Comparison of ENCODE assay signal across 11 mouse cellular contexts in the genomic region with DNA sequence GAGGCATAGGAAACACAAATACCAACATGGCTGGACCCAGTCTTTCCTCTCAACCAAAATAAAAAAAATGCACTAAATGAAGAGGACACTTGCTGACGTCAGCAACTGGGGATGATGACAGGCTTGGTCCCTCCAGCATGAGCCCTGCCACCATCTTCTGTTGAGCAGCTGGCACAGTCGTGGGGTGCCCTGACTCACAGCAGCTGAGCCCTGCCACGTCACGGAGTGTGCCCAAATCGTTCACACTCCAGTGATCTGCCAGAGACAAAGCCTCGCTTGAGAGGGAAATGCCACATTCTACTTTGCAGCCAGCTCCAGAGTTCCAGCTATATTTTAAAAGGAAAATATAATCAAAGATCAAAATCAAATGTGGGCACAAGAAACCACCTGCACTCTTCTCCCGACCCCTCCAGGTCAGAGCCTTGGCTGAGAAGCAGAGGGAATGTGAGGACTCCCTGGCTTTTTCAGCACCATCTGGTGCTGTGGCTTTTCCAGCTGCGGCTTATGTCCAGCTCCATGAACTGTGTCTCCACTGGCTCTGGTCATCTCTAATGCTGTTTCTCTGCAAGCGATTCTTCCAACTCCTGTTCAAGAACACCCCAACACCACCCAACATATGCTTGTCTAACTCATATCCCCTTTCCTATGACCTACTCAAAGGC.
DNase-seq lines count a peak whose midpoint lies in the region; ATAC-seq and TF ChIP-seq lines count a peak whose summit lies in the region.
"Had no signal": no experiment of that assay in that cellular context is flagged by ENCODE, and none has a peak within 500 bp of the region (broad histone marks: within the 10 kb centered on the region; RNA-seq: fewer than 3 reads in every experiment).

No protein-coding gene starts in this region.

- H3K4me2 ChIP-seq in hindbrain, embryonic 12.5 days (replicated peaks): no peak overlapping the region
- no peak overlapping the region for H3K4me2 ChIP-seq in hindbrain, embryonic 11.5 days (replicated peaks; ENCODE audit: low read depth, low read length)
- H3K4me2 ChIP-seq in forebrain, postnatal 0 days (ENCODE audit: low read depth): no peak overlapping the region
- H3K4me2 ChIP-seq: liver, embryonic 15.5 days had no signal

- no peaks in the 10 kb centered on the region for H3K4me1 ChIP-seq in hindbrain, embryonic 12.5 days
- H3K4me1 ChIP-seq in hindbrain, embryonic 11.5 days (replicated peaks; ENCODE audit: control insufficient read depth, insufficient read depth, low read length): no peaks in the 10 kb centered on the region
- H3K4me1 ChIP-seq in forebrain, postnatal 0 days (ENCODE audit: insufficient read depth): no peaks in the 10 kb centered on the region
- no peaks in the 10 kb centered on the region for H3K4me1 ChIP-seq in limb, embryonic 10.5 days
- H3K4me1 ChIP-seq: liver, embryonic 15.5 days had no signal

- H3K4me3 ChIP-seq in hindbrain, embryonic 12.5 days: no peak overlapping the region
- no peak overlapping the region for H3K4me3 ChIP-seq in hindbrain, embryonic 11.5 days (ENCODE audit: low read depth, low read length)
- no peak overlapping the region for H3K4me3 ChIP-seq in forebrain, postnatal 0 days (ENCODE audit: low read depth, low read length)
- H3K4me3 ChIP-seq in limb, embryonic 10.5 days: no peak overlapping the region
- H3K4me3 ChIP-seq: liver, embryonic 15.5 days had no signal

- H3K27me3 ChIP-seq in hindbrain, embryonic 12.5 days: no peaks in the 10 kb centered on the region
- H3K27me3 ChIP-seq in hindbrain, embryonic 11.5 days (ENCODE audit: control insufficient read depth, insufficient read depth, low read length): no peaks in the 10 kb centered on the region
- H3K27me3 ChIP-seq in forebrain, postnatal 0 days (ENCODE audit: insufficient read depth, low read length): no peaks in the 10 kb centered on the region
- H3K27me3 ChIP-seq in limb, embryonic 10.5 days (ENCODE audit: low read depth, poor library complexity, severe bottlenecking): no peaks in the 10 kb centered on the region
- H3K27me3 ChIP-seq: liver, embryonic 15.5 days had no signal

- no peak overlapping the region for H3K9ac ChIP-seq in hindbrain, embryonic 12.5 days
- no peak overlapping the region for H3K9ac ChIP-seq in hindbrain, embryonic 11.5 days (ENCODE audit: low read depth, low read length)
- H3K9ac ChIP-seq in forebrain, postnatal 0 days: no peak overlapping the region
- H3K9ac ChIP-seq: liver, embryonic 15.5 days had no signal

- ATAC-seq in hindbrain, embryonic 12.5 days (ENCODE audit: low FRiP score): peak; percentile 64; the same call in 1 of the 2 replicates
- ATAC-seq in hindbrain, embryonic 11.5 days (ENCODE audit: low FRiP score): no peak
- peak; percentile 89 for ATAC-seq in forebrain, postnatal 0 days
- 0 out of 2 replicates have a peak, but pooled peaks have one; percentile 6 for ATAC-seq in megakaryocyte progenitor cell, adult 5-6 weeks (replicated peaks; ENCODE audit: poor library complexity)
- ATAC-seq in erythroblast, adult 5-6 weeks (replicated peaks; ENCODE audit: low FRiP score, poor library complexity, severe bottlenecking): no peak
- no peak for ATAC-seq in monocyte, adult 5-6 weeks (replicated peaks; ENCODE audit: insufficient number of reproducible peaks, low FRiP score, low TSS enrichment, poor library complexity, severe bottlenecking)

- TF ChIP-seq CTCF in forebrain, postnatal 0 days (IDR thresholded peaks at IDR 0.05; ENCODE audit: low read depth): no peak

- no peak for DNase-seq in hindbrain, embryonic 11.5 days (ENCODE audit: low spot score)
- DNase-seq in B cell, adult 2 months: peak; percentile 29 to 51
- DNase-seq in forebrain, postnatal 0 days: peak; percentile 51
- DNase-seq in limb, embryonic 10.5 days (ENCODE audit: low spot score): no peak
- DNase-seq: adrenal gland, postnatal 25 days; heart, adult 18-20 months had no signal

- H3K36me3 ChIP-seq in hindbrain, embryonic 12.5 days: no peaks in the 10 kb centered on the region
- H3K36me3 ChIP-seq in hindbrain, embryonic 11.5 days (ENCODE audit: control insufficient read depth, insufficient read depth, low read length): no peaks in the 10 kb centered on the region
- no peaks in the 10 kb centered on the region for H3K36me3 ChIP-seq in forebrain, postnatal 0 days (ENCODE audit: insufficient read depth)
- no peaks in the 10 kb centered on the region for H3K36me3 ChIP-seq in limb, embryonic 10.5 days
- H3K36me3 ChIP-seq: liver, embryonic 15.5 days had no signal

- H3K9me3 ChIP-seq in hindbrain, embryonic 12.5 days (replicated peaks): no peaks in the 10 kb centered on the region
- no peaks in the 10 kb centered on the region for H3K9me3 ChIP-seq in hindbrain, embryonic 11.5 days (ENCODE audit: control insufficient read depth, low read length)
- H3K9me3 ChIP-seq in forebrain, postnatal 0 days (ENCODE audit: low read length): no peaks in the 10 kb centered on the region
- H3K9me3 ChIP-seq in limb, embryonic 10.5 days (replicated peaks): no peaks in the 10 kb centered on the region
- H3K9me3 ChIP-seq: liver, embryonic 15.5 days had no signal

- H3K27ac ChIP-seq in hindbrain, embryonic 12.5 days: no peak overlapping the region
- no peak overlapping the region for H3K27ac ChIP-seq in hindbrain, embryonic 11.5 days (ENCODE audit: low read depth, low read length)
- H3K27ac ChIP-seq in forebrain, postnatal 0 days (ENCODE audit: low read depth, low read length): no peak overlapping the region
- H3K27ac ChIP-seq in limb, embryonic 10.5 days: no peak overlapping the region
- H3K27ac ChIP-seq: liver, embryonic 15.5 days had no signal

- WGBS in hindbrain, embryonic 12.5 days: 68% methylated on average over 9 of the region's 9 CpGs
- 71% methylated on average over 9 of the region's 9 CpGs for WGBS in hindbrain, embryonic 11.5 days
- 46% methylated on average over 9 of the region's 9 CpGs for WGBS in forebrain, postnatal 0 days
- WGBS in limb, embryonic 10.5 days: 86% methylated on average over 9 of the region's 9 CpGs

Comparison
In these comparisons a context has a peak if more than half of its experiments do, and no peak if none do; other contexts are left out.
1. ATAC-seq: peak in hindbrain, embryonic 12.5 days (single experiment), forebrain, postnatal 0 days (single experiment) and megakaryocyte progenitor cell, adult 5-6 weeks (single experiment); none in hindbrain, embryonic 11.5 days (single experiment), erythroblast, adult 5-6 weeks (single experiment) and monocyte, adult 5-6 weeks (single experiment).
2. DNase-seq: peak in B cell, adult 2 months (2 of 2) and forebrain, postnatal 0 days (single experiment); none in hindbrain, embryonic 11.5 days (single experiment) and limb, embryonic 10.5 days (single experiment).